Mouse (Mus musculus): ENCODE data around the gene Phactr2.

The Phactr2 gene

DNA sequence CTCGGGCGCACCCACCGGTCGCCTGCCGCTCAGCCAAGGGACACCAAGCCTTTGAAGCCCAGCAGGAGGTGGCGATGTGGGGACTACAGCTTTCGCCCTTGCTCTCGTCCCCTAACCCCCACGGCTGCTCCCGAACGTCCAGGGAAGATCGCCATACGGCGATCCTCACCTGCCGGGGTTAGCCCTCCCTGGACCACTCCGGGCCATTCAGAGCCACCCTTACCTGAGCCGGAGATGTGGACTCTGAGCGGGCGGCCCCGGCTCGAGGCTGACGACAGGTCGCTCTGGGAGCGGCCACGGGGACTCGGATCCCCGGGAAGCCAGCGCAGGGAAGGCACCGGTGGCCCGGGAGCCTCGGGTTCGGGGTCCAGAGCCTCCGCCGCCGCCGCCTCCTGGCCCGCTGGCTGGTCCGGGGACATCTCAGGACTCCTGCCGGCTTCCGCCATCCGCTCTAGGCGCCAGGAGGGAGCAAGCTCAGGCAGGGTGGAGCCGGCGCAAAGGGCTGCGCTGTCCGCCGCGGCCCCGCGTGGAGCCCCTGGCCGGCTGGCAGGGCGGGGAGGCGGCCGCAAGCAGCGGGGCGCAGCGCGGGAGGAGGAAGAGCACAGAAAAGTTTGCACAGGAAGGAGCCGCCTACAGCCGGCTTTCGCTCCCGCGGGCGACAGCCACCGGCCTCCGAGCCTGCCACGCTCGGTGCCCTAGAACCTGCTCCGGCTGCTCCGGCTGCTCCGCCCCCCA, at the start of gene Phactr2:
TSS of gene Phactr2 (minus strand) at position 580 of the 735 bp plus-strand sequence.
- under 1% methylated on average over 70 of the region's 71 CpGs for WGBS

- WGBS, result 77% methylated on average over 4 of the region's 4 CpGs
These were observed 47.6 kb upstream of the Phactr2 start for GRCm38 (mm10) chr10:13521857-13522256.

DNA sequence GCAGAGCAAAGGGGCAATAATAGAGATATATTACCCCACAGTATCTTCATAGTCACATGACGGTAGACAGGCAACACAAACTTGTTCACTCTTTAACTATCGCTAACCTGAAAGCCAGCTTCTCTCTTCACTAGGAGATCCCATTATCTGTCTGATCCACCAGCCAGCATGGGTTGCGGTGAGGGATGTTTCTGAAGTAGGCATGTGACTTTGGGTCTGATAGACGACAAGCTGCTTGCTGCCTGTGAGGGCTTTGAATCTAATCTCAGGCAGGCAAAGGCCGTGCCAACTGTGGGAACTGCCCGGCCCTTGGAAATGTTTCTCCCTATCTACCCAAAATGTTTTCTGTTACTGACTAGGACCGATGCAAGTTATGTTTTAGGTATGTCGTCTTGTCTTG, 28.2 kb upstream of the Phactr2 start:
- 73% methylated on average over 8 of the region's 8 CpGs for WGBS

GRCm38 (mm10) chr10:13501533-13501932, 27.3 kb upstream of the Phactr2 start:
- 30% methylated on average over 4 of the region's 4 CpGs for WGBS

DNA sequence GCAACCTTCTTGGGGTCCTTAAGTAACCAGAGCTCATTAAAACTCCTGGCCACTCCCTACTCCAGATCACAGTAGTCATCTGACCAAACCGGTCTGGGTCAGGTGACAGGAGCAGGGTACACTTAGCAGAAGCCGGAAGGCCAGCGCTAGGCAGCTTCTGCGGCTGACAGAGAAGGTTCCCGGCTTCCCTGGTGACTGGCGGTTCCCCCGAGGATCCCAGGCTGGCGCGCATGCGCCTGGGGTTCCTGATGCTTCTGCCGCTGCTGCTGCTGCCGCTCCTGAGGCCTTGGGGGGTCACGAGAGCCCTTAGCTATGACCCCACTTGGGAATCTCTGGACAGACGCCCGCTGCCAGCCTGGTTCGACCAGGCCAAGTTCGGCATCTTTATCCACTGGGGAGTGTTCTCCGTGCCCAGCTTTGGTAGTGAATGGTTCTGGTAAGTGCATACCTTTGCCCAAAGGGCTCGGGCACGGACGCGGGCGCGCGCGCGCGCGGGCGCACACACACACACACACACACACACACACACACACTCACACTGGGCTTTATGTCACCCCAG, 26.8 kb upstream of the Phactr2 start:
- under 1% methylated on average over 30 of the region's 30 CpGs for WGBS

DNA sequence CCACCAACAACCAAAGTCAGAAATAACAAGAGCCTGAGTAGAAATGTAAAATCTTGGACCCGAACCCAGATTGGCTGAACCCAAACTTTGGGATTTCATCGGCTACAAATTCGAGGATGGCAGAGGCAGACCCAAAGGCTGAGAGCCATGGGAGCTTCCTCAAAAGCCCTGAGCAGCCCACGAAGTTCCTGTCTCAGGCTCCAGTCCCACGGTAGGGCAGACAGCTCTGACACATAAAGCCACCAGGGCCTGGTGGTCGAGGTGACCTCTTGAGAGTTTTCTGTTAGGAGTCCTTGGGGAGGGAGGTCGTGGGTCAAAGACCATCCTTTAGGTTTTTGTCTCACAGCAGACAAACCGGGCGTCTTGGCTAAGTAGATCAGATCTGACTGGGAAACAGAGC, 26.3 kb upstream of the Phactr2 start:
- 48% methylated on average over 9 of the region's 9 CpGs for WGBS

- 80% methylated on average over 2 of the region's 2 CpGs for WGBS
These were observed 25.1 kb upstream of the Phactr2 start, which contains the start of gene Fuca2 for GRCm38 (mm10) chr10:13499331-13499730. Gene Fuca2, plus strand, starts transcription at chr10:13499540.

GRCm38 (mm10) chr10:13496315-13496714, 22.1 kb upstream of the Phactr2 start:
- 71% methylated on average over 3 of the region's 3 CpGs for WGBS

GRCm38 (mm10) chr10:13493978-13494686, 19.9 kb upstream of the Phactr2 start:
- 93% methylated on average over 9 of the region's 9 CpGs for WGBS

DNA sequence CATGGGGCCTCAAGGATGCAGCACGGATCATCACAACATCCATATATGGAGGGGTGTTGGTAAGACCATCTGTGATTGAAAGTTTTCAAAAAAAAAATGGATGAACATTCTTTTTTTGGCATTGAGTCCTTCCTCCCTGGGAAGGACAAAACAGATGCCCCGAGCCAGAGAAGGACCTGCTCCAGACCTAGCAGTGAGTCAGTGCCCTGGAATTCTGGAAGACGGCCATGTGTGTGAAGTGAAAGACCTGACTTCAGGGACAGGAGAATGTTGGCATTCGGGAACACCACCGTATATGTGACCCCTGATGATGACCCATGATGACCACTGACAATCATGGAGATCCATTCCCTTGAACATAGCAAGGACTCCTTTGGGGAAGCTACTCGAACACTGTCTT, 15.5 kb upstream of the Phactr2 start:
- WGBS, result 78% methylated on average over 6 of the region's 6 CpGs

DNA sequence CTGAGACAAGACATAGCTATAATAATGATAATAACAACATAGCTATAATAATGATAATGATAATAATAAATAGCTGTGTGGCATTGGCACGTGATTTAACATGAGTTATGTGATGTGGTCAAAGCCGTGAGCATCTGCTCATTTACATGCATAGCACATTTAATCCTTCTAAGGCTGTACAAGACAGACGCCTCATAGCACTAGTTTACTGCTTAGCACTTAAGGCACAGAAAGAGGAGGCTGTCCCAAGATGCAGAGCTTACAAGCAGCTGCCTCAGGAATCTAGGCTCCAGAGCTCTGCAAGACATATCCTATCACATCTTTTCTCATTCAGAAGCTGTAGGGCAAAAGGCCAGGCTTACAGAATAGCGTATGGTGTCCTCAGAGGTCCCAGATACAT, 11.7 kb upstream of the Phactr2 start:
- WGBS, result 61% methylated on average over 4 of the region's 4 CpGs

- WGBS, result 79% methylated on average over 6 of the region's 6 CpGs
These were observed 5.1 kb upstream of the Phactr2 start for GRCm38 (mm10) chr10:13479341-13479740.

DNA sequence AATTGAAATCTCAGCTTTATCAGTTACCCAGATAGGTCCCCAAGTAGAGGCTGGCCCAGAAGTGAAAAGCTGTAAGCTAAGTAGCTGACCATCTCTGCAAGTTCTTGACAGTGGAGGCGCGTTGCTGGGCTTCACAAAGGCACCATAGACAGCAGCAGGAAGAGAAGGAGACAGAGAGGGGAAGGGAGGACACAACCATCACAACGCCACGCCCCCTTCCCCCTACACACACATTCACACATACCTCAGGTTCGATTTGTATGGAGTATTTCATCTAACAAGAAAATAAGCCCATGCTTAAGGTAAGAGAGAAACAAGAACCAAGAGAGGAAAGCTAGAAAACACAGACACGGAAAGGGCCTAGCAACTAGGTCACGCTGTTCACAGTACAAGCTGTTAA, 909 bp upstream of the Phactr2 start:
- WGBS, result 39% methylated on average over 7 of the region's 7 CpGs

DNA sequence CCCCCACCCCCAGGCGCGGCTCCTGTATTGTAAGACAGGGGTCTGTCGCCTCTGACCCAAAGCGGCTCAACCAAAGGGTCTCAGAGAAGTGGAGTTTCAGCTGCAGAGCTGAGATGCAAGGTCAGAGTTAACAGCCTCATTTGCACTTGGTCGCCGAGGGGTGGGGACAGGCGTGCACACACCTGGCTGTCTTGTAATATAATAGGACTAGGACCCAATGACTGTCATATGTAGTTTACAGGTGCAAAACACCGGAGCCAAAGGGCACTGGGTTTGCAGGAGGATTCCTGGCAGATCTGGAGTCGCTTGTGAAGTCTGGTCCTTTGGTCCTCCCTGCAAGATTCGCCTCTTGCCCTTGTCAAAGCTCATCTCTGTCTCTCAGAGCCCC, 350 bp upstream of the Phactr2 start:
- 16% methylated on average over 10 of the region's 10 CpGs for WGBS

- WGBS, result 25% methylated on average over 17 of the region's 17 CpGs
These were observed 852 bp downstream of the Phactr2 start for GRCm38 (mm10) chr10:13473287-13473832.

GRCm38 (mm10) chr10:13470236-13470635, 4.0 kb downstream of the Phactr2 start:
- WGBS, result 80% methylated on average over 3 of the region's 3 CpGs

- WGBS, result 82% methylated on average over 6 of the region's 6 CpGs
These were observed 6.1 kb downstream of the Phactr2 start for GRCm38 (mm10) chr10:13468025-13468529.

GRCm38 (mm10) chr10:13466925-13467324, 7.3 kb downstream of the Phactr2 start:
- 57% methylated on average over 5 of the region's 5 CpGs for WGBS

DNA sequence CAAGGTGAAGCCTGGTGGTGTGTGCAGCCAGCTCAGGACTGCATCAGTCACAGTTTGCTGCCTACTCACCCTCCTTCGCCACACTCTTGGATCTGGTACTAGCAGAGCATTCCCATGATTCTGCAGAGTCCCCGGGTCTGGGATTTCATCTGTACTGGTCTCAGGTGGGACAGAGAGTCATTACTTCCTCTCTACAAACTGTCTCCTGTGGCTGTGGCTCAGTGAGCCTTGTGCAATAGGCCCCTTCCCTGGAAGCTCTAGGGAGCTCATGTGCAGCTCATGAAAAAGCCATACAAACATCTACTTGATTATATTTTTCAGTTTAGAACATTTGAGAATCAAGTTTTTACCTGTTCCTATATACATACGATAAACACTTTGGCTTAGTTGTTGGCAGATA, 9.9 kb downstream of the Phactr2 start:
- whole genome bisulfite sequencing, result 83% methylated on average over 3 of the region's 3 CpGs

- 57% methylated on average over 13 of the region's 13 CpGs for WGBS
These were observed 20.8 kb downstream of the Phactr2 start for GRCm38 (mm10) chr10:13453200-13453990.

GRCm38 (mm10) chr10:13451640-13452039, 22.6 kb downstream of the Phactr2 start:
- WGBS, result 86% methylated on average over 6 of the region's 6 CpGs
